Mouse (Mus musculus): ENCODE measurements around the gene Dhx32. TPM values are rescaled to one million over a fixed set of nuclear protein-coding genes. Genes with fewer than 3 reads are reported as not detected.

Gene Dhx32
- total and polyA plus RNA-seq, 3 experiments = 25.6 to 27.1 TPM; not detected in 1

DNA sequence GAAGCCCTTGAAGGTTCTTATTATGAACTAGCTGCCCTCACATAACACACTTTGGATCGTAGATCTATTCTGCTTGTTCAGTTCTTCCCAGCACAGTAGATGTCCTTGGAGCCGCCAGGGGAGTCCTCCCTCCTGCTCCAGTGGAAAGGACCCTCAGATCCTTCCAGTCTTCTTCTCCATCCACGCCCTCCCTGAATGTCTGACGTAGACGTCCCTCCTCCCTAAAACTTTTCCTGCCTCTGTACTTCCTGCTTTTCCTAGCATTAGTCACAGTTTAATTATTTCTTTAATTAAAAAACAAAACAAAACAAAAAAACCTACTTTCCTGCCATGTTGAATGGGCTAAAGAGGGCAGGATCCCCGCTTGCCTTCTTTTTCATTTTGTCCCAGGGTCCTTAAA is 535 bp downstream of the Dhx32 start:
- Histone ChIP-seq H3K79me2 (ENCODE audit: control insufficient read depth, insufficient read depth, low read length, poor library complexity) (no peaks in the 10 kb centered on the region), H3K9me3 (replicated peaks; ENCODE audit: insufficient read depth, low read length) (no peaks in the 10 kb centered on the region), H3K4me1 (ENCODE audit: control insufficient read depth in 1 of 2, insufficient read depth in 2 of 2, low read length in 2 of 2) (peaks cover 0 to 4% of the 10 kb centered on the region in 2 experiments; a peak in 1 of 4 replicates), H3K27ac (ENCODE audit: control insufficient read depth, low read depth, low read length) (no peak overlapping the region), H3K4me3 (ENCODE audit: control insufficient read depth in 1 of 2, insufficient read depth in 1 of 2, low read depth in 2 of 2, low read length in 2 of 2) (no peak overlapping the region), H3K36me3 (ENCODE audit: control insufficient read depth in 1 of 2, insufficient read depth in 2 of 2, low read length in 2 of 2) (no peaks in the 10 kb centered on the region; a peak in 1 of 4 replicates), H3K9ac (ENCODE audit: control insufficient read depth, low read depth, low read length, poor library complexity, severe bottlenecking) (no peak overlapping the region), H3K27me3 (ENCODE audit: control insufficient read depth in 1 of 2, insufficient read depth in 2 of 2, low read length in 2 of 2) (no peaks in the 10 kb centered on the region)
- TF ChIP-seq POLR2A (IDR thresholded peaks at IDR 0.05; ENCODE audit: control insufficient read depth in 1 of 2, insufficient read depth in 1 of 2, low read depth in 1 of 2, low read length in 2 of 2, poor library complexity in 1 of 2) = no peak
- no peak for TF ChIP-seq ZKSCAN1 (IDR thresholded peaks at IDR 0.05; ENCODE audit: low read depth, low read length)
- TF ChIP-seq ZMIZ1 (IDR thresholded peaks at IDR 0.05; ENCODE audit: low read depth, low read length) = no peak
- TF ChIP-seq BHLHE40 (IDR thresholded peaks at IDR 0.05; ENCODE audit: borderline replicate concordance, low read depth, low read length) = no peak
- TF ChIP-seq GABPA (IDR thresholded peaks at IDR 0.05; ENCODE audit: low read depth, low read length) = no peak
- TF ChIP-seq NELFE (IDR thresholded peaks at IDR 0.05; ENCODE audit: low read depth, low read length) = no peak
- no peak for TF ChIP-seq ZNF384 (IDR thresholded peaks at IDR 0.05; ENCODE audit: low read depth, low read length)
- no peak for DNase-seq (ENCODE audit: low read depth, low spot score)

DNA sequence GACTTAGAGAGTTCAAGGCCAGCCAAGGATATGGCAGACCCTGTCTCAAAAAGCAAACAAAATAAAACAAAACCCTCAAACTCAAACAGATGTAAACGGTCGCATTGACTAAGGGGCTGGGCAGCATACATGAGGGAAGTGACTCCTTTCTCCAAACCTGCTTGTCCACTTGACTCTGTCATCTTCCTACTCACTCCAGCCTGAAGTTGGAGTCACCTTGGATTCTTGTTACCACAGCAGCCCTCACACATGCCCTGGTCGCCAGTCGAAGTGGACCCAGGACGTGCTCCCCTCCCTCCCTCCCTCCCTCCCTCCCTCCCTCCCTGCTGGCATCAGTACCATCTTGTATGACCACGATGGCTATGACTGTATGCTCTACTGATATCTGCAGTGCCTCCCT is 943 bp downstream of the Dhx32 start:
- TF ChIP-seq MAZ (IDR thresholded peaks at IDR 0.05; ENCODE audit: low read depth, low read length) (no peak), MAX (IDR thresholded peaks at IDR 0.05; ENCODE audit: low read length) (no peak), ZMIZ1 (IDR thresholded peaks at IDR 0.05; ENCODE audit: low read depth, low read length) (no peak), MAFK (IDR thresholded peaks at IDR 0.05; ENCODE audit: borderline replicate concordance, low read depth, low read length) (no peak), ETS1 (IDR thresholded peaks at IDR 0.05; ENCODE audit: low read depth, low read length) (no peak), POLR2AphosphoS5 (IDR thresholded peaks at IDR 0.05; ENCODE audit: borderline replicate concordance, low read depth, low read length) (no peak), USF1 (IDR thresholded peaks at IDR 0.05; ENCODE audit: low read depth, low read length) (no peak), GABPA (IDR thresholded peaks at IDR 0.05; ENCODE audit: low read depth, low read length) (no peak), GATA1 (IDR thresholded peaks at IDR 0.05; ENCODE audit: low read depth, low read length) (no peak), USF2 (IDR thresholded peaks at IDR 0.05; ENCODE audit: borderline replicate concordance in 1 of 2, insufficient read depth in 1 of 2, low read depth in 1 of 2, low read length in 2 of 2) (no peak), SIN3A (IDR thresholded peaks at IDR 0.05; ENCODE audit: low read length) (no peak), POLR2A (IDR thresholded peaks at IDR 0.05; ENCODE audit: control insufficient read depth in 1 of 2, insufficient read depth in 1 of 2, low read depth in 1 of 2, low read length in 2 of 2, poor library complexity in 1 of 2) (no peak), ZC3H11A (IDR thresholded peaks at IDR 0.05; ENCODE audit: low read depth, low read length) (no peak), TAL1 (IDR thresholded peaks at IDR 0.05; ENCODE audit: low read length) (no peak), RAD21 (IDR thresholded peaks at IDR 0.05; ENCODE audit: low read depth, low read length) (no peak), TCF12 (IDR thresholded peaks at IDR 0.05; ENCODE audit: low read depth, low read length) (no peak), KAT2A (conservative IDR thresholded peaks at IDR 0.05; ENCODE audit: low read depth, low read length) (no peak), E2F4 (IDR thresholded peaks at IDR 0.05; ENCODE audit: borderline replicate concordance, low read depth, low read length) (no peak), RCOR1 (IDR thresholded peaks at IDR 0.05; ENCODE audit: low read depth, low read length) (no peak)
- Histone ChIP-seq H3K9me3 (replicated peaks; ENCODE audit: insufficient read depth, low read length) (no peaks in the 10 kb centered on the region), H3K9ac (ENCODE audit: control insufficient read depth, low read depth, low read length, poor library complexity, severe bottlenecking) (no peak overlapping the region), H3K27me3 (ENCODE audit: control insufficient read depth in 1 of 2, insufficient read depth in 2 of 2, low read length in 2 of 2) (no peaks in the 10 kb centered on the region), H3K4me1 (ENCODE audit: control insufficient read depth in 1 of 2, insufficient read depth in 2 of 2, low read length in 2 of 2) (peaks cover 0 to 4% of the 10 kb centered on the region in 2 experiments; a peak in 1 of 4 replicates), H3K36me3 (ENCODE audit: control insufficient read depth in 1 of 2, insufficient read depth in 2 of 2, low read length in 2 of 2) (no peaks in the 10 kb centered on the region; a peak in 1 of 4 replicates), H3K4me3 (ENCODE audit: control insufficient read depth in 1 of 2, insufficient read depth in 1 of 2, low read depth in 2 of 2, low read length in 2 of 2) (no peak overlapping the region), H3K27ac (ENCODE audit: control insufficient read depth, low read depth, low read length) (no peak overlapping the region), H3K79me2 (ENCODE audit: control insufficient read depth, insufficient read depth, low read length, poor library complexity) (no peaks in the 10 kb centered on the region)
- no peak for DNase-seq (ENCODE audit: low read depth, low spot score)

Measured in MEL (cell line).